8 mouse cellular contexts compared by ENCODE assay signal in the genomic region with DNA sequence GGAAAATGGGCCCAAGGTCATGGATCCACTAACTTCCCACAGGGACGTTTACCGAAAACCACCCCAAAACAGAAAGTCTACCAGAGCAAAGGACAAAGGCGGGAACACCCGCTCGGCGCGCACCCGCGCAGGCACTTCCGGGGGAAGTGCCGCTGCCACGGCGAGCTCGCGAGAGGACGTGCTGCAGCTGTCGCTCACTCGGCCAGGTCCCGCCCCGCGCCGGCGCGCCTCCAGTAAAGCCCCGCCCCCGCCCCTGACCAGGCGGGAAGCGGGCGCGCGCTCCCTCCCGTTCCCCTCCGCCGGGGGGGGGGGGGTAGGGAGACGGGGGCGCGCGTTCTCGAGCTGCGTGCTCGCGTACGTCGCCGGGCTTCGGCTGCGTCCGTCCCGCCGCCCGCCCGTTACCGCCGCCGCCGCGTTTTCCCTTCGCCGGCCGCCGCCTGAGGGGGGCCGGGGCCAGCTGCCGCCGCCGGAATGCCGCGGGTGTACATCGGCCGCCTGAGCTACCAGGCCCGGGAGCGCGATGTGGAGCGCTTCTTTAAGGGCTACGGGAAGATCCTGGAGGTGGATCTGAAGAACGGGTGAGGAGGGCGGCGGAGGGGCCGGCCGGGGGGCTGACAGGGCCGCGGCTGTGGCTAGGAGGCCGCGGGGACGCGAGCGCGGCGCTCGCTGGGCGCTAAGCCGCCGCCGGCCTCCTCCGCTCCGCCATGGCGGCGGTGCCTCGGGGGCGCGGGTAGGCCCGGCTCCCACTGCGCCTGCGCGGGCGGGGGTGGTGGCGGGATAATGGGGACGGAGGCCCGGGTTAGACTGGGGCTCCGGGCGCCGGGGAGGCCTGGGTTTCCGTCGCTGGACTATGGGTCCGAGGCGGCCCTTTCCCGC. TPM values are rescaled to one million over a fixed set of nuclear protein-coding genes. Genes with fewer than 3 reads are reported as not detected.
DNase-seq lines count a peak whose midpoint lies in the region; ATAC-seq and TF ChIP-seq lines count a peak whose summit lies in the region.

A gene (plus strand): TSS at position 325 of the 876 bp plus-strand sequence.

- DNase-seq in c-Kit-positive CD71-positive TER-119-positive erythroid progenitor cells, embryonic 14.5 days (ENCODE audit: low spot score): peak; percentile 94
- DNase-seq in heart, postnatal 10 days: peak; percentile 95
- DNase-seq in large intestine, adult 2 months (ENCODE audit: low read depth, low spot score): peak; percentile 71
- DNase-seq in liver, postnatal 0 days: peak; percentile 99
- peak; percentile 95 for DNase-seq in testis, postnatal 10 days (ENCODE audit: low spot score)

- under 1% methylated on average over 97 of the region's 116 CpGs for WGBS in forebrain, embryonic 13.5 days
- WGBS in large intestine, adult 2 months: 1% methylated on average over 113 of the region's 116 CpGs
- WGBS in liver, postnatal 0 days (ENCODE audit: insufficient replicate concordance): under 1% methylated on average over 84 of the region's 116 CpGs
- WGBS in neural tube, embryonic 14.5 days: under 1% methylated on average over 74 of the region's 116 CpGs

- peak within 1 kb of the TSS; percentile 95 for H3K4me3 ChIP-seq in E14TG2a.4 (replicated peaks; ENCODE audit: low read length)
- peak within 1 kb of the TSS; percentile 95 for H3K4me3 ChIP-seq in forebrain, embryonic 13.5 days
- peak within 1 kb of the TSS; percentile 92 for H3K4me3 ChIP-seq in liver, postnatal 0 days (ENCODE audit: low read depth, low read length)
- peak within 1 kb of the TSS; percentile 98 for H3K4me3 ChIP-seq in neural tube, embryonic 14.5 days (ENCODE audit: low read depth, low read length)

- H3K9me3 ChIP-seq in E14TG2a.4 (ENCODE audit: low read length): no peaks in the 10 kb centered on the region
- no peaks in the 10 kb centered on the region for H3K9me3 ChIP-seq in forebrain, embryonic 13.5 days (replicated peaks)
- H3K9me3 ChIP-seq in liver, postnatal 0 days (ENCODE audit: low read length): no peaks in the 10 kb centered on the region
- H3K9me3 ChIP-seq in neural tube, embryonic 14.5 days (ENCODE audit: control insufficient read depth, low read length): no peaks in the 10 kb centered on the region

- peak; percentile 40; the same call in 1 of the 2 replicates for TF ChIP-seq EP300 in liver, postnatal 0 days (IDR thresholded peaks at IDR 0.05; ENCODE audit: low read depth)

- H3K27ac ChIP-seq in forebrain, embryonic 13.5 days: peak within 1 kb of the TSS; percentile 100
- H3K27ac ChIP-seq in liver, postnatal 0 days (ENCODE audit: low read depth): peak within 1 kb of the TSS; percentile 99
- peak within 1 kb of the TSS; percentile 99 for H3K27ac ChIP-seq in neural tube, embryonic 14.5 days (ENCODE audit: low read depth, low read length)

- TF ChIP-seq CTCF in E14TG2a.4 (conservative IDR thresholded peaks at IDR 0.05; ENCODE audit: low read length): no peak
- TF ChIP-seq CTCF in liver, postnatal 0 days (IDR thresholded peaks at IDR 0.05; ENCODE audit: low read depth): no peak

- peaks cover 34% of the 10 kb centered on the region for H3K36me3 ChIP-seq in E14TG2a.4 (ENCODE audit: insufficient read depth, low read length)
- no peaks in the 10 kb centered on the region for H3K36me3 ChIP-seq in forebrain, embryonic 13.5 days (ENCODE audit: poor library complexity, severe bottlenecking)
- no peaks in the 10 kb centered on the region for H3K36me3 ChIP-seq in liver, postnatal 0 days (replicated peaks; ENCODE audit: insufficient read depth, low read length)
- no peaks in the 10 kb centered on the region for H3K36me3 ChIP-seq in neural tube, embryonic 14.5 days (ENCODE audit: control insufficient read depth, insufficient read depth, low read length)

- H3K4me1 ChIP-seq in E14TG2a.4 (replicated peaks; ENCODE audit: low read depth, low read length): peaks cover 54% of the 10 kb centered on the region
- peaks cover 47% of the 10 kb centered on the region for H3K4me1 ChIP-seq in forebrain, embryonic 13.5 days
- peaks cover 26% of the 10 kb centered on the region for H3K4me1 ChIP-seq in liver, postnatal 0 days (ENCODE audit: insufficient read depth)
- H3K4me1 ChIP-seq in neural tube, embryonic 14.5 days (ENCODE audit: control insufficient read depth, insufficient read depth, low read length): peaks cover 31% of the 10 kb centered on the region

- intact Hi-C loops in heart, postnatal 10 days (cut with DNase I): no loop called here

- no peaks in the 10 kb centered on the region for H3K27me3 ChIP-seq in E14TG2a.4 (ENCODE audit: insufficient read depth, low read length)
- H3K27me3 ChIP-seq in forebrain, embryonic 13.5 days: no peaks in the 10 kb centered on the region
- no peaks in the 10 kb centered on the region for H3K27me3 ChIP-seq in liver, postnatal 0 days (ENCODE audit: insufficient read depth, low read length)
- H3K27me3 ChIP-seq in neural tube, embryonic 14.5 days (ENCODE audit: control insufficient read depth, insufficient read depth, low read length): peaks cover 4% of the 10 kb centered on the region; the same call in 1 of the 2 replicates

- peak within 1 kb of the TSS; percentile 95 for H3K4me2 ChIP-seq in forebrain, embryonic 13.5 days
- peak within 1 kb of the TSS; percentile 85 for H3K4me2 ChIP-seq in liver, postnatal 0 days (ENCODE audit: low read depth, low read length)
- H3K4me2 ChIP-seq in neural tube, embryonic 14.5 days (ENCODE audit: low read depth, low read length): peak within 1 kb of the TSS; percentile 95

- peak; percentile 95 for ATAC-seq in forebrain, embryonic 13.5 days
- ATAC-seq in liver, postnatal 0 days: peak; percentile 95
- ATAC-seq in neural tube, embryonic 14.5 days (ENCODE audit: low read depth): peak; percentile 94

- H3K9ac ChIP-seq in forebrain, embryonic 13.5 days: peak within 1 kb of the TSS; percentile 100
- peak within 1 kb of the TSS; percentile 99 for H3K9ac ChIP-seq in liver, postnatal 0 days (replicated peaks)
- H3K9ac ChIP-seq in neural tube, embryonic 14.5 days (replicated peaks; ENCODE audit: low read depth, low read length): peak within 1 kb of the TSS; percentile 100

RNA-seq across cellular contexts. Expression of the gene that starts here (rescaled TPM):
- 166 and 168 TPM in 2 replicates for polyA plus RNA-seq in forebrain, embryonic 13.5 days (2015; fragmentation: Nextera tagmentation; extraction: Ambion mirVana)
- 10 to 100 TPM; 53.6 to 53.7 TPM for total RNA-seq in heart, postnatal 10 days (2021)
- polyA plus RNA-seq in large intestine, adult 2 months (2012; rRNA removed): 40.1 and 40.7 TPM in 2 replicates
- 35.0 and 37.5 TPM in 2 replicates for polyA plus RNA-seq in liver, postnatal 0 days (2015; fragmentation: Nextera tagmentation; extraction: Ambion mirVana)
- 88.5 and 102 TPM in 2 replicates for polyA plus RNA-seq in neural tube, embryonic 14.5 days (2014; fragmentation: Nextera tagmentation; extraction: Ambion mirVana)

Comparison
In these comparisons a context has a peak if more than half of its experiments do, and no peak if none do; other contexts are left out.
1. Peak in every context shown above with its lines: DNase-seq, ATAC-seq, H3K4me3 ChIP-seq and H3K27ac ChIP-seq.